Mouse (Mus musculus): ENCODE results near the gene Kctd19.

GRCm38 (mm10) chr8:105433021-105433420 is 19.7 kb upstream of the Kctd19 start:
- no peak for TF ChIP-seq CTCF (IDR thresholded peaks at IDR 0.05; ENCODE audit: low read depth, low read length)
- TF ChIP-seq GATA1 (IDR thresholded peaks at IDR 0.05; ENCODE audit: borderline replicate concordance, low read length) = no peak
